Mouse (Mus musculus): Measurements from ENCODE around the gene Ing3. TPM values are rescaled to one million over a fixed set of nuclear protein-coding genes. Genes with fewer than 3 reads are reported as not detected.
A peak's percentile ranks its signal among the peaks of the same experiment; 100 is the strongest.

Ing3 gene
- polyA plus RNA-seq, 1 experiment from 2014 or later, result 45.7 TPM

DNA sequence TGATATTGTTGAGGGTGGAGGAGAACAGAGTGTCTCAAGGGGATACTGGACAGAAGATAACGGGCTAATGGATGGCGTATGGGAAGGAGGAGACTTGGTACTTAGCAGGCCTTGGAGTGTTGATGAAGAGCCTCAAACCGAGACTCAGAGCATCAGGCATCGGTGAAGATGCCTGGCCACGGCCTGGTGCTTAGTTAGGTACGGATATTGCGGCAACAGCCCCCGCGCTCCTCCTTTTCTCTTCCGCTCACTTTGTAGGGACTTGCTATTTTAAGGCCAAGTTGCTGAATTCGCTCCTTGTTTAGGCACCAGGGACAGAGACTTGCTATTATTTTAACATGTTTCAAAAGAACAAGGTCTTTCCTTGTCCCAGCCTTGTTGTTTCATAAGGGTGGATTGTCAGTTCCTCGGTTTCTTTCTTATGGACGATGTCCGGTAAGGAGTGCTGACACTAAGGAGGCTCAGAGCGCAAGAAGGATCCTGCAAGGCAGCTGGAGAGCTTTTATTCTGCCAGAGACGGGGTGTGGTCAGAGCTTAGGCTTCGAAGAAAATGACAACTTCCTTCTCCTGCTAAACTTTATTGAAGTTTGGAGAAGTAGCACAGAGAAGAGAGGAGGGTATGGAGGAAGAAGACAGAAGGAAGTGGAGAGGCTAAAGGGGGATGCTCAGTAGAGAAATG is 53.3 kb downstream of the Ing3 start:
- H3K4me1 ChIP-seq (ENCODE audit: control insufficient read depth, insufficient read depth, low read depth, low read length), result no peaks in the 10 kb centered on the region
- H3K4me3 ChIP-seq (ENCODE audit: low read length), result no peak overlapping the region
- H3K9me3 ChIP-seq (ENCODE audit: control insufficient read depth, low read length), result no peaks in the 10 kb centered on the region
- no peak overlapping the region for H3K27ac ChIP-seq (ENCODE audit: low read depth, low read length)
- no peaks in the 10 kb centered on the region for H3K36me3 ChIP-seq (ENCODE audit: control insufficient read depth, insufficient read depth, low read length)
- H3K9ac ChIP-seq (ENCODE audit: low read depth, low read length), result no peak overlapping the region
- no peak for ATAC-seq
- no peaks in the 10 kb centered on the region for H3K27me3 ChIP-seq (replicated peaks; ENCODE audit: control insufficient read depth, insufficient read depth, low read length)
- H3K4me2 ChIP-seq (ENCODE audit: low read length), result 0 out of 2 replicates have a peak overlapping the region, but pooled peaks have one; percentile 2
- WGBS, result 47% methylated on average over 17 of the region's 17 CpGs

GRCm38 (mm10) chr6:22003200-22003587 is 53.8 kb downstream of the Ing3 start:
- no peaks in the 10 kb centered on the region for H3K36me3 ChIP-seq (ENCODE audit: control insufficient read depth, insufficient read depth, low read length)
- no peaks in the 10 kb centered on the region for H3K9me3 ChIP-seq (ENCODE audit: control insufficient read depth, low read length)
- WGBS, result 10% methylated on average over 6 of the region's 6 CpGs
- no peaks in the 10 kb centered on the region for H3K27me3 ChIP-seq (replicated peaks; ENCODE audit: control insufficient read depth, insufficient read depth, low read length)
- no peak for ATAC-seq
- H3K9ac ChIP-seq (ENCODE audit: low read depth, low read length), result no peak overlapping the region
- H3K27ac ChIP-seq (ENCODE audit: low read depth, low read length), result no peak overlapping the region
- no peaks in the 10 kb centered on the region for H3K4me1 ChIP-seq (ENCODE audit: control insufficient read depth, insufficient read depth, low read depth, low read length)
- H3K4me3 ChIP-seq (ENCODE audit: low read length), result no peak overlapping the region
- 0 out of 2 replicates have a peak overlapping the region, but pooled peaks have one; percentile 2 for H3K4me2 ChIP-seq (ENCODE audit: low read length)

GRCm38 (mm10) chr6:22003959-22004543 is 54.7 kb downstream of the Ing3 start:
- 84% methylated on average over 10 of the region's 10 CpGs for WGBS
- no peak for ATAC-seq
- Histone ChIP-seq H3K27me3 (replicated peaks; ENCODE audit: control insufficient read depth, insufficient read depth, low read length) (no peaks in the 10 kb centered on the region; the same call in 1 of the 2 replicates), H3K27ac (ENCODE audit: low read depth, low read length) (no peak overlapping the region), H3K4me3 (ENCODE audit: low read length) (no peak overlapping the region), H3K36me3 (ENCODE audit: control insufficient read depth, insufficient read depth, low read length) (no peaks in the 10 kb centered on the region), H3K4me1 (ENCODE audit: control insufficient read depth, insufficient read depth, low read depth, low read length) (no peaks in the 10 kb centered on the region), H3K9ac (ENCODE audit: low read depth, low read length) (no peak overlapping the region), H3K9me3 (ENCODE audit: control insufficient read depth, low read length) (no peaks in the 10 kb centered on the region), H3K4me2 (ENCODE audit: low read length) (no peak overlapping the region)

- no peak overlapping the region for H3K4me2 ChIP-seq (ENCODE audit: low read length)
- no peaks in the 10 kb centered on the region for H3K4me1 ChIP-seq (ENCODE audit: control insufficient read depth, insufficient read depth, low read depth, low read length)
- no peak for ATAC-seq
- H3K9me3 ChIP-seq (ENCODE audit: control insufficient read depth, low read length), result no peaks in the 10 kb centered on the region
- no peaks in the 10 kb centered on the region; the same call in 1 of the 2 replicates for H3K27me3 ChIP-seq (replicated peaks; ENCODE audit: control insufficient read depth, insufficient read depth, low read length)
- no peak overlapping the region for H3K4me3 ChIP-seq (ENCODE audit: low read length)
- no peak overlapping the region for H3K27ac ChIP-seq (ENCODE audit: low read depth, low read length)
- H3K9ac ChIP-seq (ENCODE audit: low read depth, low read length), result no peak overlapping the region
- 94% methylated on average over 7 of the region's 7 CpGs for WGBS
- no peaks in the 10 kb centered on the region for H3K36me3 ChIP-seq (ENCODE audit: control insufficient read depth, insufficient read depth, low read length)
Measured at GRCm38 (mm10) chr6:22008346-22008745, 59.0 kb downstream of the Ing3 start.

- Histone ChIP-seq H3K9me3 (ENCODE audit: control insufficient read depth, low read length) (no peaks in the 10 kb centered on the region), H3K27ac (ENCODE audit: low read depth, low read length) (no peak overlapping the region), H3K4me2 (ENCODE audit: low read length) (no peak overlapping the region), H3K9ac (ENCODE audit: low read depth, low read length) (no peak overlapping the region), H3K36me3 (ENCODE audit: control insufficient read depth, insufficient read depth, low read length) (no peaks in the 10 kb centered on the region), H3K27me3 (replicated peaks; ENCODE audit: control insufficient read depth, insufficient read depth, low read length) (no peaks in the 10 kb centered on the region; the same call in 1 of the 2 replicates), H3K4me1 (ENCODE audit: control insufficient read depth, insufficient read depth, low read depth, low read length) (no peaks in the 10 kb centered on the region), H3K4me3 (ENCODE audit: low read length) (no peak overlapping the region)
- WGBS, result 91% methylated on average over 12 of the region's 12 CpGs
- ATAC-seq, result no peak
Measured at GRCm38 (mm10) chr6:22010258-22010657, 60.9 kb downstream of the Ing3 start.

- H3K4me3 ChIP-seq (ENCODE audit: low read length), result no peak overlapping the region
- 92% methylated on average over 11 of the region's 11 CpGs for WGBS
Measured at GRCm38 (mm10) chr6:22010761-22011281, 61.5 kb downstream of the Ing3 start.

DNA sequence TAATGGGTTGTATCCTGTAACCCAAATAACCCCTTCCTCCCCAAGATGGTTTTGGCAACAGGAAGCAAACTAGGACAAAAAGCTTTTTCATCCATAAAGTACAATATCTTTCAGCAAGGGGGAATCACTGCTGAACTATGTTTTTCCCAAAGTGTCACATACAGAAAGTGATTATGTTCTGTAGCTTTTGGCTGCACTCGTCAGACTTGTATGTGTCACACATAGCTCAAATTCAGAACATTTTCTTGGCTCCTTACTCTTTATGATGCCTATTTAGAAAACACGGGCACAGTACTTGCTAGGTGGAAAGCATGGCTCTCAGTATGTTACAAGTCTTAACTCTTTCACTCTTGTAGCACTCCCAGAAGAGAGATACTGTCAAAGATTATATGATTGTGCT is 62.2 kb downstream of the Ing3 start:
- WGBS, result 82% methylated on average over 2 of the region's 2 CpGs
- H3K4me2 ChIP-seq (ENCODE audit: low read length), result no peak overlapping the region
- no peaks in the 10 kb centered on the region for H3K4me1 ChIP-seq (ENCODE audit: control insufficient read depth, insufficient read depth, low read depth, low read length)
- ATAC-seq, result no peak
- no peak overlapping the region for H3K9ac ChIP-seq (ENCODE audit: low read depth, low read length)
- H3K4me3 ChIP-seq (ENCODE audit: low read length), result no peak overlapping the region
- H3K27ac ChIP-seq (ENCODE audit: low read depth, low read length), result no peak overlapping the region
- no peaks in the 10 kb centered on the region for H3K36me3 ChIP-seq (ENCODE audit: control insufficient read depth, insufficient read depth, low read length)
- H3K9me3 ChIP-seq (ENCODE audit: control insufficient read depth, low read length), result no peaks in the 10 kb centered on the region
- H3K27me3 ChIP-seq (replicated peaks; ENCODE audit: control insufficient read depth, insufficient read depth, low read length), result no peaks in the 10 kb centered on the region; the same call in 1 of the 2 replicates

More at GRCm38 (mm10) chr6:22010761-22011281, 61.5 kb downstream of the Ing3 start:
- H3K9ac ChIP-seq (ENCODE audit: low read depth, low read length), result no peak overlapping the region
- no peaks in the 10 kb centered on the region for H3K9me3 ChIP-seq (ENCODE audit: control insufficient read depth, low read length)
- H3K27me3 ChIP-seq (replicated peaks; ENCODE audit: control insufficient read depth, insufficient read depth, low read length), result no peaks in the 10 kb centered on the region; the same call in 1 of the 2 replicates
- no peak overlapping the region for H3K27ac ChIP-seq (ENCODE audit: low read depth, low read length)
- no peak for ATAC-seq
- H3K36me3 ChIP-seq (ENCODE audit: control insufficient read depth, insufficient read depth, low read length), result no peaks in the 10 kb centered on the region
- no peak overlapping the region for H3K4me2 ChIP-seq (ENCODE audit: low read length)
- H3K4me1 ChIP-seq (ENCODE audit: control insufficient read depth, insufficient read depth, low read depth, low read length), result no peaks in the 10 kb centered on the region

DNA sequence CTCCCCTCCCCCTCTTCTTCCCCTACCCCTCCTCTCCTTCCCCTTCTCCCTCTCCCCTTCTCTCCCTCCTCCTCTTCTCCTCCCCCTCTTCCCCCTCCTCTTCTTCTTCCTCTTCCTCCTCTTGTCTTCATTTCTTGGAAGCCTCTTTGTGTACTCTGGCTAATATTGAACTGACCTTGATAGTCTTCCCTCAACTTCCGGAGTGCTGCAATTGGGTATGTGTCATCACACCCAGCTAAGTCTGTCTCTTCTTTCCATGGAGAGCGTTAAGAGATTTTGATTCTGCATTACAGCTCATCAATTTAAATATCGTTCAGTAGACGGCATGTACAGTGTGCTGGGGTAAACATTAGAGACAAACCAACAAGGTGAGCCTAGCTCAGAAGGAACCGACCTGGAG is 62.7 kb downstream of the Ing3 start:
- no peak for ATAC-seq
- 85% methylated on average over 5 of the region's 5 CpGs for WGBS
- H3K36me3 ChIP-seq (ENCODE audit: control insufficient read depth, insufficient read depth, low read length), result no peaks in the 10 kb centered on the region

GRCm38 (mm10) chr6:22012501-22012900 is 63.1 kb downstream of the Ing3 start:
- Histone ChIP-seq H3K4me1 (ENCODE audit: control insufficient read depth, insufficient read depth, low read depth, low read length) (no peaks in the 10 kb centered on the region), H3K27me3 (replicated peaks; ENCODE audit: control insufficient read depth, insufficient read depth, low read length) (no peaks in the 10 kb centered on the region; the same call in 1 of the 2 replicates), H3K27ac (ENCODE audit: low read depth, low read length) (no peak overlapping the region), H3K9me3 (ENCODE audit: control insufficient read depth, low read length) (no peaks in the 10 kb centered on the region), H3K4me2 (ENCODE audit: low read length) (no peak overlapping the region), H3K4me3 (ENCODE audit: low read length) (no peak overlapping the region), H3K9ac (ENCODE audit: low read depth, low read length) (no peak overlapping the region), H3K36me3 (ENCODE audit: control insufficient read depth, insufficient read depth, low read length) (no peaks in the 10 kb centered on the region)
- 87% methylated on average over 5 of the region's 5 CpGs for WGBS
- ATAC-seq, result no peak

More for the DNA sequence above, 62.7 kb downstream of the Ing3 start:
- H3K27ac ChIP-seq (ENCODE audit: low read depth, low read length), result no peak overlapping the region
- H3K4me2 ChIP-seq (ENCODE audit: low read length), result no peak overlapping the region
- H3K27me3 ChIP-seq (replicated peaks; ENCODE audit: control insufficient read depth, insufficient read depth, low read length), result no peaks in the 10 kb centered on the region; the same call in 1 of the 2 replicates
- no peaks in the 10 kb centered on the region for H3K9me3 ChIP-seq (ENCODE audit: control insufficient read depth, low read length)
- no peak overlapping the region for H3K9ac ChIP-seq (ENCODE audit: low read depth, low read length)
- no peaks in the 10 kb centered on the region for H3K4me1 ChIP-seq (ENCODE audit: control insufficient read depth, insufficient read depth, low read depth, low read length)
- no peak overlapping the region for H3K4me3 ChIP-seq (ENCODE audit: low read length)

Measured in hindbrain, embryonic 16.5 days (tissue).